Mouse (Mus musculus): ENCODE measurements around the gene Plekha6. TPM values are rescaled to one million over a fixed set of nuclear protein-coding genes. Genes with fewer than 3 reads are reported as not detected.

The Plekha6 gene
- polyA plus RNA-seq, 1 experiment = 97.1 TPM

DNA sequence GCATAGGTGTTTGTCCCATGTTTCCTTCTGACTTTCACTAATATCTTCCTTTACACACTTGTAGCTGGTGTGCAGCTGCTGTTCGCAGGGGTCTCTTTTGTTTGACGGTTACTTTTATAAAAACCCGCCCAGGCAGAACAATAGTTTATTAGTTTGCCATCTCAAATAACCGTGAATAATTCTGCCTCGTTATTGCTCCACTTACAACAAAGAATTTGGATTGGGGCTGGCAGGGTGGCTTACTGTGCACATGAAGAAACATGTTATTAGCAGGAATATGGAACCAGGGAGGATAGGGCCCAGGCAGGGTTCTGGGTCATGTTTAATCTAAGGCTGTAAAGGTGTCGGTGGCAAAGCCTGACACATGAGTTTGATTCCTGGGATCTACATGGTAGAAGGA lies 33.3 kb downstream of the Plekha6 start:
- no peak for TF ChIP-seq POLR2A (IDR thresholded peaks at IDR 0.05; ENCODE audit: control insufficient read depth, low read depth, low read length)
- Histone ChIP-seq H3K27ac (ENCODE audit: control insufficient read depth, insufficient read depth, low read depth, low read length) (no peak overlapping the region), H3K4me1 (ENCODE audit: control insufficient read depth, insufficient read depth, low read length) (no peaks in the 10 kb centered on the region), H3K36me3 (ENCODE audit: control insufficient read depth, insufficient read depth, low read length) (no peaks in the 10 kb centered on the region), H3K27me3 (ENCODE audit: control insufficient read depth, insufficient read depth, low read length) (no peaks in the 10 kb centered on the region), H3K4me3 (ENCODE audit: control insufficient read depth, low read depth, low read length) (no peak overlapping the region)

DNA sequence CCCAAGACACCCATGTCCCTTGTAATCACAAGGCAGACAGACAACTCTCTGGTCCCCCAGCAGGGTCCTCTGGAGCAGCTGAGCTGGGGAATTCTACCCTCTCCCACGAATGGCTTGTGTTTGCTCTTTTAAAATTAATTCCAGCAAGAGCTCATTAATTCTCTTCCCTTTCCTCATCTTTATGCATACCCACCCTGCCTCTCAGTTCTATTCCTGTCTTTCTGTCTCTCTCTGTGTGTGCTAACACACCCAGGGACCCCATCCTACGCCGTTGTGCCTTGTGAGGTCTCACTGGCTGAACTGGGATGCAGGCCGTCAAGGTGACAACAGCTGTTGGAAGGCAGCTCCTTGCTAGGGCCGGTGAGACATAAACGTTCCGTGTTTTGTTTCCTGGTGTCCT lies 35.7 kb downstream of the Plekha6 start:
- Histone ChIP-seq H3K27ac (ENCODE audit: control insufficient read depth, insufficient read depth, low read depth, low read length) (no peak overlapping the region), H3K4me3 (ENCODE audit: control insufficient read depth, low read depth, low read length) (no peak overlapping the region), H3K4me1 (ENCODE audit: control insufficient read depth, insufficient read depth, low read length) (no peaks in the 10 kb centered on the region), H3K36me3 (ENCODE audit: control insufficient read depth, insufficient read depth, low read length) (no peaks in the 10 kb centered on the region), H3K27me3 (ENCODE audit: control insufficient read depth, insufficient read depth, low read length) (no peaks in the 10 kb centered on the region)
- no peak for TF ChIP-seq CTCF (IDR thresholded peaks at IDR 0.05; ENCODE audit: control insufficient read depth, insufficient read depth, insufficient replicate concordance, low read depth, low read length)
- TF ChIP-seq POLR2A (IDR thresholded peaks at IDR 0.05; ENCODE audit: control insufficient read depth, low read depth, low read length) = no peak

DNA sequence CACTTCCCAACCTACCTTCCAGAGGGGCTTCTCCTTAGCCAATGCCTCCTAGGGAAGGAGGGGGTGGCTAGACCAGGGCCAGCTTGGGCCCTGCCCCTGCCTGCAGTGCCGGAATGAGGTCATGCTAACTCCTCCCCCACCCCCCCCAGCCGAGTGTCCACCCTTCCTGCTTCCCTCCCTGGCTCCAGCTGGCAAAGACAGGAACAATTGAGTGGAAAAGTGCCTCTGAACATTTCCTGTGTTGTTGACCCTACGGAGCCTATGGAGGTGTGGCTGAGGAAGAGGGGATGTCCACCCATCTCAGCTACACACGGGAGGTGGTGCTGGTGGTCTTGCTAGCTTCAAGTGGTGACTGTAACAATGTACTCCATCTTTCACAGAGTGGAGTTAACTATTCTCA lies 37.5 kb downstream of the Plekha6 start:
- H3K4me3 ChIP-seq (ENCODE audit: control insufficient read depth, low read depth, low read length) = no peak overlapping the region
- TF ChIP-seq POLR2A (IDR thresholded peaks at IDR 0.05; ENCODE audit: control insufficient read depth, low read depth, low read length) = no peak
- TF ChIP-seq CTCF (IDR thresholded peaks at IDR 0.05; ENCODE audit: control insufficient read depth, insufficient read depth, insufficient replicate concordance, low read depth, low read length) = no peak
- no peaks in the 10 kb centered on the region for H3K27me3 ChIP-seq (ENCODE audit: control insufficient read depth, insufficient read depth, low read length)
- no peak overlapping the region for H3K27ac ChIP-seq (ENCODE audit: control insufficient read depth, insufficient read depth, low read depth, low read length)
- no peaks in the 10 kb centered on the region for H3K36me3 ChIP-seq (ENCODE audit: control insufficient read depth, insufficient read depth, low read length)
- H3K4me1 ChIP-seq (ENCODE audit: control insufficient read depth, insufficient read depth, low read length) = no peaks in the 10 kb centered on the region

DNA sequence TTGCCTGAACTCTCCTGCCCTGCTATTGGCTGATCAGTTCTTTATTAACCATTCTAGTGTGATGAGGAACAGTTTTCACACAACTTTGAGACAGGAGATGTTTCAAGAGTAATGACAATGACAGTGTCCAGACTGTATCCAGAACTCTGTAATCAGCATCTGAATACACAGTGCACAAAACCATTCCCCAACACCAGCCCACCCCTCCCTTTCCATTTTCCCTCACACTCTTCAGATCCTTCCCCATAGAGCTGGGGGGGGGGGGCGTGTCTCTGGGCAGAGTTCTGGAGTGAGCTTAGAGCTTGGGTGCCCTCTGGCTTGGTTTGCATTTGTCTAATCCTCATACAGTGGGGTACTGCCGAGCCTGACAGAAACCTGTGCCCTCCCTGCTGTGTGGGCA lies 39.7 kb downstream of the Plekha6 start:
- Histone ChIP-seq H3K4me3 (ENCODE audit: control insufficient read depth, low read depth, low read length) (no peak overlapping the region), H3K27ac (ENCODE audit: control insufficient read depth, insufficient read depth, low read depth, low read length) (no peak overlapping the region), H3K27me3 (ENCODE audit: control insufficient read depth, insufficient read depth, low read length) (no peaks in the 10 kb centered on the region), H3K4me1 (ENCODE audit: control insufficient read depth, insufficient read depth, low read length) (no peaks in the 10 kb centered on the region), H3K36me3 (ENCODE audit: control insufficient read depth, insufficient read depth, low read length) (no peaks in the 10 kb centered on the region)
- TF ChIP-seq CTCF (IDR thresholded peaks at IDR 0.05; ENCODE audit: control insufficient read depth, insufficient read depth, insufficient replicate concordance, low read depth, low read length) = no peak
- no peak for TF ChIP-seq POLR2A (IDR thresholded peaks at IDR 0.05; ENCODE audit: control insufficient read depth, low read depth, low read length)

DNA sequence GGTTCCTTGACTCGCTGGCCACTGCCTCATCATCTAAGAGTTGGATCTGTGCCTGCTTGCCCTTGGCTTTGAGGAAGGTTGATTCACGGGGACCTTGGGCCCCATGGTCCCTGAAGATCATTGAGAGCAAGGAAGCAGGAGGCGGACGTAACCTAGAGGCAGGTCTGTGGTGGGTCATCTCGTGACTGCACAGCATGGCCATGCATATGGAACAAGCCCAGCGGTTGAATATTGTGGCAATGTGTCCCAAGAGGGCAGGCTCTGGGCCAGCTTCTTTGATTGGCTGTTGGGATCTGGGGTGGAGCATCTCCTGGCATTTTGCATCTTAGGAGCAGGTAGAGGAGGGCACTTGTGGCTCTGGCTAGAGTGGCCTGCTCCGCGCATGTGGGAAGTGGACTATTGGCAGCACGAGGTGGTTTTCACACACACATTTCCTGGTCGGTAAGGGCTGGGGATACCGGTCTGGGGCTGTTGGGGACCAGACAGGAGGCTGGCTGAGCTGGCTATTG lies 40.4 kb downstream of the Plekha6 start:
- TF ChIP-seq POLR2A (IDR thresholded peaks at IDR 0.05; ENCODE audit: control insufficient read depth, low read depth, low read length) (no peak), CTCF (IDR thresholded peaks at IDR 0.05; ENCODE audit: control insufficient read depth, insufficient read depth, insufficient replicate concordance, low read depth, low read length) (no peak)
- Histone ChIP-seq H3K4me1 (ENCODE audit: control insufficient read depth, insufficient read depth, low read length) (peaks cover 4% of the 10 kb centered on the region), H3K27ac (ENCODE audit: control insufficient read depth, insufficient read depth, low read depth, low read length) (no peak overlapping the region), H3K27me3 (ENCODE audit: control insufficient read depth, insufficient read depth, low read length) (no peaks in the 10 kb centered on the region), H3K4me3 (ENCODE audit: control insufficient read depth, low read depth, low read length) (no peak overlapping the region), H3K36me3 (ENCODE audit: control insufficient read depth, insufficient read depth, low read length) (no peaks in the 10 kb centered on the region)

DNA sequence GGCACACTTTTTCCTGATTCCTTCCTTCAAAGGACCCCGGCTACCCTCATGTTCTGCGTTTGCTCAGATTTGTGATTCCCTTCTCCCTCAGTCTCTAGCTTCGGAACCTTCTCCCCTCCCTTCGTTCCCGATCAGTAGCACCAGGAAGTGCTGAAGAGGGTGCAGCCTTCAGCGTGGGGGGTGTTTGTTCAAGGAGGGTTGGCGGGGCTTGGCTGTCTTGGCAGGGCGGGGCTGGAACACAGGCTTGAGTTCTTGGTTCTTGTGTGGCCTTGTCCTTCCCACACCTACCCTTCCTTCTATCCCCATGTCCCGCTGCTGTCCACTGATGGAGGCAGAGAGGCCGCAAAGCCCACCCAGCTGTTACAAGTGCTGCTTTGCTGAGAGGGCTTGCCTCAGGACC lies 41.0 kb downstream of the Plekha6 start:
- Histone ChIP-seq H3K4me3 (ENCODE audit: control insufficient read depth, low read depth, low read length) (no peak overlapping the region), H3K27me3 (ENCODE audit: control insufficient read depth, insufficient read depth, low read length) (no peaks in the 10 kb centered on the region), H3K27ac (ENCODE audit: control insufficient read depth, insufficient read depth, low read depth, low read length) (no peak overlapping the region), H3K36me3 (ENCODE audit: control insufficient read depth, insufficient read depth, low read length) (no peaks in the 10 kb centered on the region), H3K4me1 (ENCODE audit: control insufficient read depth, insufficient read depth, low read length) (peaks cover 9% of the 10 kb centered on the region)
- no peak for TF ChIP-seq POLR2A (IDR thresholded peaks at IDR 0.05; ENCODE audit: control insufficient read depth, low read depth, low read length)
- TF ChIP-seq CTCF (IDR thresholded peaks at IDR 0.05; ENCODE audit: control insufficient read depth, insufficient read depth, insufficient replicate concordance, low read depth, low read length) = no peak

DNA sequence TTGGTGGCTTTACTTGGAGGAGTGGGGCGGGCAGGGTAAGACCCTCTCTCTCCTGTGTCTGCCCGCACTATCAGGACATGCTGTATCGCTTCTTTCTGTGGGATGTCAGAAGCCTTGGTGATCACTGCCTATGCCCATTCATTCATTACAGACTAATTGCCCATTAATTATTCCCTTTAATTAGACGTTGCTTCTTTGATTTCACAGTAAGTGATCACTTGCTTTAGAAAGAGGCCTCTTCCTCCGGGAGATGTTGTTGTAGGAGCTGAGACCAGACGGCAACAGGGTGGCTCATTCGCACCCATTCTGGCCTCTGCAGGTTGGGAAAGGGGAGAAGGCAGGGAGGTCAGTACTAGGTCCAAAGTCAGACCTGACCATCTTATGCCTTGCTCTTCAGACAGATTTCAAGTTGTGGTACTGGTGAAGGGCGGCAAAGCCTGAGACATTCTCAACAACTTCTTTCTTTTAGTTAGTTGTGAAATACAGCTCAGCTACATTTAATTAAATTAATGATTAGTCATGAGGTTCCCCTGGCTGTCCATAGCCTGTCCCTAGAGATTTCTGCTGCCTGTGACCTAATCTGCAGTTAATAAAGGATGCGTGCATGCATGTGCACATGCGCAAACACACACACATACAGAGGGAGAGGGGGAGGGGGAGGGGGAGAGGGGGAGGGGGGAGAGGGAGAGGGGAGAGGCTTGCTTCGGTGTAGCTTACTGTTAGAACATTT lies 44.2 kb downstream of the Plekha6 start:
- no peak for TF ChIP-seq CTCF (IDR thresholded peaks at IDR 0.05; ENCODE audit: control insufficient read depth, insufficient read depth, insufficient replicate concordance, low read depth, low read length)
- TF ChIP-seq POLR2A (IDR thresholded peaks at IDR 0.05; ENCODE audit: control insufficient read depth, low read depth, low read length) = no peak
- H3K27me3 ChIP-seq (ENCODE audit: control insufficient read depth, insufficient read depth, low read length) = no peaks in the 10 kb centered on the region
- peaks cover 20% of the 10 kb centered on the region for H3K4me1 ChIP-seq (ENCODE audit: control insufficient read depth, insufficient read depth, low read length)
- H3K36me3 ChIP-seq (ENCODE audit: control insufficient read depth, insufficient read depth, low read length) = no peaks in the 10 kb centered on the region
- no peak overlapping the region for H3K4me3 ChIP-seq (ENCODE audit: control insufficient read depth, low read depth, low read length)
- H3K27ac ChIP-seq (ENCODE audit: control insufficient read depth, insufficient read depth, low read depth, low read length) = no peak overlapping the region

Data from testis, adult 2 months (tissue).